Comparison of ENCODE assay signal across 11 mouse cellular contexts in the genomic region with DNA sequence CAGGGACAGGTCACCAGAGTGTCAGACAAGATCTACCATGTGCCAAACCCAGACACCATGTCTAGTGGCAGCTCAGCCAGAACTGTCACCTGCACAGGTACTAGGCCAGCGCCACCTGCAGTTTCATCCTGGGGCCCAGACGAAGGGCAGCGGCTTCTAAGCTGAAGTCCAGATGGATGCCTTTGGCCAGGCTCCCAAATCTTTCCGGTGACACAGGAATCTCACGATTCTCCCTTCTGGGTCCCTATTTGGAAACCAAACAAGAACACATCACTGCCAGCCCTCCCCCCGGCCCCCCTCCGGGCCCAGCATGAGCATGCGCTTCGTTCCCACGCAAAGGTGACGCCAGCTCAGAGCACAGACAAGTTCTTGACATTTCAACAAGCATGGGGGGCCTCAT. TPM values are rescaled to one million over a fixed set of nuclear protein-coding genes. Genes with fewer than 3 reads are reported as not detected.
A peak's percentile ranks its signal among the peaks of the same experiment; 100 is the strongest.
DNase-seq lines count a peak whose midpoint lies in the region; ATAC-seq and TF ChIP-seq lines count a peak whose summit lies in the region.
"Had no signal": no experiment of that assay in that cellular context is flagged by ENCODE, and none has a peak within 500 bp of the region (broad histone marks: within the 10 kb centered on the region; RNA-seq: fewer than 3 reads in every experiment).

No protein-coding gene starts in this region.

- no peak overlapping the region for H3K27ac ChIP-seq in lung, embryonic 14.5 days (ENCODE audit: low read depth)

- H3K9me3 ChIP-seq in lung, embryonic 14.5 days (ENCODE audit: low read depth, low read length) = no peaks in the 10 kb centered on the region

- H3K36me3 ChIP-seq in lung, embryonic 14.5 days (ENCODE audit: insufficient read depth) = peaks cover 47% of the 10 kb centered on the region

- 65% methylated on average over 11 of the region's 11 CpGs for whole genome bisulfite sequencing in lung, embryonic 14.5 days

- no peaks in the 10 kb centered on the region for H3K27me3 ChIP-seq in lung, embryonic 14.5 days (ENCODE audit: insufficient read depth, low read length)

- no peak overlapping the region; the same call in 1 of the 2 replicates for H3K9ac ChIP-seq in lung, embryonic 14.5 days
- H3K9ac ChIP-seq: liver, postnatal 0 days had no signal

- 0 out of 2 replicates have a peak, but pooled peaks have one; percentile 10 for TF ChIP-seq CTCF in lung, embryonic 14.5 days (IDR thresholded peaks at IDR 0.05; ENCODE audit: low read depth)

- ATAC-seq in lung, embryonic 14.5 days (ENCODE audit: insufficient read depth) = no peak
- ATAC-seq: liver, postnatal 0 days had no signal

- DNase-seq in lung, embryonic 14.5 days = peak; percentile 27
- DNase-seq in lung, postnatal 36 days = no peak
- DNase-seq in cerebellum, postnatal 14 days = peak; percentile 99
- peak; percentile 47 to 66 for DNase-seq in layer of hippocampus, postnatal 36 days
- peak; percentile 57 to 65 for DNase-seq in right cerebral cortex, postnatal 36 days (ENCODE audit: low spot score in 2 of 2)
- no peak for DNase-seq in testis, postnatal 10 days (ENCODE audit: low spot score)
- no peak for DNase-seq in heart, adult 9 months (ENCODE audit: low spot score in 2 of 2)
- DNase-seq in testis, postnatal 14 days (ENCODE audit: low spot score) = no peak
- DNase-seq: adrenal gland, adult 2 months; liver, postnatal 0 days had no signal

- H3K4me1 ChIP-seq in lung, embryonic 14.5 days (ENCODE audit: insufficient read depth) = no peaks in the 10 kb centered on the region

- H3K4me3 ChIP-seq in lung, embryonic 14.5 days (ENCODE audit: low read depth, low read length) = no peak overlapping the region

- no peak overlapping the region for H3K4me2 ChIP-seq in lung, embryonic 14.5 days

RNA-seq across cellular contexts. Expression of gene Mgat3, which starts 10.2 kb away (rescaled TPM):
- polyA plus RNA-seq in lung, embryonic 14.5 days (2014; fragmentation: Nextera tagmentation; extraction: Ambion mirVana) = 6.1 and 7.7 TPM in 2 replicates
- 100 to 1,000 TPM; 109 to 112 TPM for total RNA-seq in layer of hippocampus, postnatal 36 days (2021)
- total RNA-seq: hematopoietic stem cell, adult 5-6 weeks had no signal

RNA-seq across cellular contexts. Expression of gene Tab1, which starts 30.3 kb away (rescaled TPM):
- 32.5 and 34.2 TPM in 2 replicates for polyA plus RNA-seq in lung, embryonic 14.5 days (2014; fragmentation: Nextera tagmentation; extraction: Ambion mirVana)
- 10 to 100 TPM; 23.9 to 24.0 TPM for total RNA-seq in layer of hippocampus, postnatal 36 days (2021)

Comparison
In these comparisons a context has a peak if more than half of its experiments do, and no peak if none do; other contexts are left out.
1. DNase-seq: peak in lung, embryonic 14.5 days (single experiment), cerebellum, postnatal 14 days (2 of 2), layer of hippocampus, postnatal 36 days (2 of 2) and right cerebral cortex, postnatal 36 days (2 of 2); none in lung, postnatal 36 days (single experiment), testis, postnatal 10 days (single experiment), heart, adult 9 months (0 of 2) and testis, postnatal 14 days (single experiment).